Mouse (Mus musculus): ENCODE results near the gene Orai1.
"Not testable (repeated sequence)": the region's sequence is repeated elsewhere in the genome, so short reads cannot be mapped to it uniquely, and the experiment has no call there.

Gene Orai1

DNA sequence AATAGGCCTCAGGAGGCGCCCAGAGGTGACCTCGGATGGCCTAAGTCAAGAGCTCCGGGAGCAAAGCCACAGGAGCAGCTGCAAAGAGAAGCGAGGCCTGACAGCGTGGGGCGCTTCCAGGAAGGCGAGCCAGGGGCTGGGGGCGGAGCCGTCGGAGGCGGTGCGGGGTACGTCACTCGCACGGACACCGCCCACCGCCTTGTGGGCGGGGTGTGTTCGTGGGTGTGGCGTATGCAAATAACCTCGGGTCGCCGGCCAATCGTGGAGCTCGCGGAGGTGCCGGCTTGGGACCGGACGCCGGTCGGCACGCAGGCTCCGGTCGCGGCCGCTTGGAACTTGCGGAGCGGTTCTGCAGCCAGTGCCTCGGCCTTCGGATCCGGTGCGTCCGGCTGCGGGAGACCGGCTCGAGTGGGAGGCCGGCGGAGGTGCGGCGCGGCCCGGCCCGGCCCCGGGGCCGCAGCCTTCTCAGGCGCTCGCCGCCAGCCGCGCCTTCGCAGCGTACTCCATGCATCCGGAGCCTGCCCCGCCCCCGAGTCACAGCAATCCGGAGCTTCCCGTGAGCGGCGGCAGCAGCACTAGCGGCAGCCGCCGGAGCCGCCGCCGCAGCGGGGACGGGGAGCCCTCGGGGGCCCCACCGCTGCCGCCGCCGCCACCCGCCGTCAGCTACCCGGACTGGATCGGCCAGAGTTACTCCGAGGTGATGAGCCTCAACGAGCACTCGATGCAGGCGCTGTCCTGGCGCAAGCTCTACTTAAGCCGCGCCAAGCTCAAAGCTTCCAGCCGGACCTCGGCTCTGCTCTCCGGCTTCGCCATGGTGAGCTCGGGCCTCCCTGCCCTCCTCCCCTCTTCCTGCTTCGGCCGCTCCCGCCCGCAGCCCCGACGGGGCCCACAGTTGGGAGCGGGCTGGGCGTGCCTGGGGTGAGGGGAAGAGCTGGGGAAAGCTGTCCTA is at the start of gene Orai1:
TSS of gene Orai1 (plus strand) at position 322 of the 949 bp plus-strand sequence.
- peak; percentile 81 for DNase-seq (ENCODE audit: extremely low spot score, low read depth, low spot score)

DNA sequence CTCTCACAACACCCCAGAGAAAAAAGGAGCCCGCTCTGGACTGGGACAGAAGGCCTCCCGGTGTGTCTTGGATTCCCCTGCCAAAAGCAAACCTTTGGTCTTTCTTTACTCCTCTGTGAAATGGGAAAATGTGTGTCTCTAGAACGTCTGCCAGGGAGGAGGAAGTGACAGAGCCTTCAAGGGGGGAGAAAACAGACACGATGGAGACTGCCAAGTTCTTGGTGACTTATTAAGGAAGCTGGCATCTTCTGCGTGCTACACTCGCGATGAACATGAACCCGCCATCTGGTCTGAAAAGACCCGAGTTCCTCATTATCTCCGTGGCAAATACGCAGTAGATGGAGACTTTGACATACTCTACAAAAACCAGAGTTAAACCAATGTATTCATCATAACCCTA is 49.4 kb upstream of the Orai1 start:
- DNase-seq (ENCODE audit: extremely low spot score, low read depth, low spot score) = no peak

DNA sequence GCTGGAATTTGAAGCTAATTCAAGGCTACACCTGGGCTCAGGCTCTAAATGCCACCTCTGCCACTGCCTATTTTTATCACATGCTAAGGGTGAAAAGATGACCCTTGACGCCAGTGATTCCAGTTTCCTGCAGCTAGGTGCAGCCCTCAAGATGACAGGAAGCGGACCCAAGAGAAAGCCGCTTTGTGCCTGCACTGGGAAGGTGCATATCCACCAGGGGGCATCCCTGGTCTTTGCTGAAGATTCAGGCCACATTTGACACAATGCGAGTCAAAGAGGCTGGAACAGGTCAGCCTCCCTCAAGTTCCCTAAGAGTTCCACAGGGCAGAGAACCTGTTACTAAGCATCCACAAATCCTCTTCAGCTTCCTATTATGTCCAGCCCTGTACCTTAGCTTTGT is 46.6 kb upstream of the Orai1 start:
- no peak for DNase-seq (ENCODE audit: extremely low spot score, low read depth, low spot score)

DNA sequence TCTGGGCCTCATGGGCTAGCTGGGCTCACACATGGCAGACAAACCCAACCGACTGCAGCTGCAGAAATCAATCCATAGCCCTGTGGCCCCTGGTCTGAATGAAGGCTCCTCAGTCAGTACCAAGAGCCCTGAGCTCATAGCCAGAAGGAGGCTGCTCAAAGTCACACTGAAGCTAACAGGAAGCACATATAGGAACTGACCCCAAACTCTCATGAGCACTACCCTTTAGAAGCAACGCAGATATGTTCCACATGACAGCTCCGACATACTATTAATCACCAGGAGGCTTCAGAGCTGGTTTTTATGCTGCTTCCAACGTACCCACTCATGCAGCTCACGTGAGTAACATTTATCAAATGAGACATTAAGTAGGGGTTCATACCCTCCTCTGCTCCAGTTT is 44.8 kb upstream of the Orai1 start:
- DNase-seq (ENCODE audit: extremely low spot score, low read depth, low spot score) = no peak

DNA sequence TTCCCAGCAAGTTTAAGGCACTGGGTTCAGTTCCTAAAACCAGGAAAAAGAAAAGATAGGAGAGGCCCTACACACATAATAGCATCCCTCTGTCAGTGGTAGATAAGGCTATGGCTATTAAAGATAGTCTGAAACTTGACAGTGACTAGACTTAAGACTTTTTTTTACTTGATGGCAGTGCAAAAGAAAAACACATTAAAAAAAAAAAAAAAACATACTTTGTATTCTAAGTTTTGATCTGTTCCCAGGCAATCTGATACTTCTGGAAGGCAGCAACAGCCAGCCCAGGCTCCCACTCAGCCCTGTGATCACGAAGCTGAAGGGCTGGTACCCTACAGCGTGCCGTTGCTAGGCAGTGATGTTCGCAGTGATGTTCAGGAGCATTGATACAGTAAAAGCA is 43.4 kb upstream of the Orai1 start:
- no peak for DNase-seq (ENCODE audit: extremely low spot score, low read depth, low spot score)

DNA sequence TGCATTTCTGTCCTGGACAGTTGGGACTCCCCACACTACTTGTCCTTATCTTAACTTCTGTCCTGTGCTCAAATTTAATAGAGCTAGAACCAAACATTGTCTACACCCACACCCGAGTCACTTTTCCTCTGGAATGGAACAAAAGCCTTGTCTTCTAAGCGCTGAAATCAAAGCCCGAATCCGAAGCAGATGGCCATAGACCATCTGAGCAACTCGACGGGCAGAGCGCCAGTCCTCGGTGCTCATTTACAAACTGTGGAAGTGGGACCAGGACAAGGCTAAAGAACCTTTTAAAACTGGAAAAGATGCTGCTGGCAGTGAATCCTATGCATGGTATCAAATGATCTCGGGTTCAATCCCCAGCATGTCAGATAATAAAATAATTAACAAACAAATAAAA is 42.8 kb upstream of the Orai1 start:
- DNase-seq (ENCODE audit: extremely low spot score, low read depth, low spot score) = no peak

DNA sequence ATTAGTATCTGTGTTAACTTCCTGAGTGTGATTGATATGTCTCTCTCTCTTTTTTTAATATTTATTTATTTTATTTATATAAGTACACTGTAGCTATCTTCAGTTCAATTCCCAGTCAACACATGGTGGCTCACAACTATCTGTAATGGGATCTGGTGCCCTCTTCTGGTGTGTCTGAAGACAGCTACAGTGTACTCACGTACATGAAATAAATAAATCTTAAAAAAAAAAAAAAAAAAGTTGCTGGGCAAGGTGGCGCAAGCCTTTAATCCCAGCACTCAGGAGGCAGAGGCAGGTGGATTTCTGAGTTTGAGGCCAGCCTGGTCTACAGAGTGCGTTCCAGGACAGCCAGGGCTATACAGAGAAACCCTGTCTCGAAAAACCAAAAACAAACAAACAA is 40.2 kb upstream of the Orai1 start:
- DNase-seq (ENCODE audit: extremely low spot score, low read depth, low spot score) = not testable (repeated sequence)

DNA sequence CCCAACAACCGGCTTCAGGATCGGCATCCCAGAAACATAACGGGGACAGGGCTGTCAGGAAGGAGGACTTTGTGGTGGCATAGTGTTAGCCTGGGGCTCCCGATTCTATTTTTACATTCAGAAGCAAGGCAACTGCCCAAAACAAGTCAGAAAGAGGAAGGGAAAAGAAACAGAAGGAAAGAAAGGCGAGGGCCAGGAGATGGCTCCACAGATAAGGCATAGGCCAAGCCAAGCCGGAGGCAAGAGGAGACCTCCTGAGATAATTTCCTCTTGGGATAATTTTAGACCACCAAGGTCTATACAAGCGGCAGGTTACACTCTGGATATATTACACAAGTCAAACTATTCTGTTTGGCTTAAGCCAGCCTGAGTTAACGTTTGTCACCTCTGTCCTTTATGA is 35.9 kb upstream of the Orai1 start:
- no peak for DNase-seq (ENCODE audit: extremely low spot score, low read depth, low spot score)

DNA sequence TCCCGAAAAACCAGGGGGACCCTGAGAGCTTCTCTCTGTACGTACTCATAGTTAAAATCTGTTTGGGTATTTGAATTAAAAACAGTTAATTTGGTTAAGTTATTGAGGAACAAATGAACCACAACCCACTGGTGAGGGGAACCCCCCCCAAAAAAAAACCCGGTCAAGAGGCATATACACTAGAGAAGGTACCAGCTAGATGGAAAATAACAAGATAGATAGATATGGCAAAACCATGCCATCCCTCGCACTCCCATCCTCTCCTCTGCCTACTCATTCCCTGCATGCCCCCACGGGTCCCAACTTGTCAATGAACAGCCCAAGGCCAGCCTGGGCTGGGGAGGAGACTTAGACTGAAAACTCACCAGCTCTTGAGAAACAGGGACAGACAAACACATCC is 30.4 kb upstream of the Orai1 start:
- no peak for DNase-seq (ENCODE audit: extremely low spot score, low read depth, low spot score)

DNA sequence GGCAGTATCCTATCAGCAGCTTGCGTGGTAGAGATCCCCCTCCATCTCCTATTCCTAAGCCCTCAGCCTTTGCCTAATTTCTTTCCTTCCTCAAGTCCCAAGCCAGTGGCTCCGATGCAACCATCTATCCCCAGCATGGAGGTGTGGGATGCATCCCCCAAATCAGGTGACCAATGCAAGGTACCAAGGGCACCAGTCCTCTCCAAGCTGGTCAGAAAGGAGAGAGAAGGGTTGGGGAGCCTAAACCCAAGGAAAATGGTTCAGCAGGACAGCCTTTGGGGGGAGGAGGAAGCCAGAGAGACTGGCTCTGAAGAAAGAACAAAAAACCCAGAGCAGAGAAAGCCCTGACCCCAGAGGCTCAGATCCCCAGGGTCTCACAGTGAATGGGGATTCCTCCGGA is 29.6 kb upstream of the Orai1 start:
- no peak for DNase-seq (ENCODE audit: extremely low spot score, low read depth, low spot score)

DNA sequence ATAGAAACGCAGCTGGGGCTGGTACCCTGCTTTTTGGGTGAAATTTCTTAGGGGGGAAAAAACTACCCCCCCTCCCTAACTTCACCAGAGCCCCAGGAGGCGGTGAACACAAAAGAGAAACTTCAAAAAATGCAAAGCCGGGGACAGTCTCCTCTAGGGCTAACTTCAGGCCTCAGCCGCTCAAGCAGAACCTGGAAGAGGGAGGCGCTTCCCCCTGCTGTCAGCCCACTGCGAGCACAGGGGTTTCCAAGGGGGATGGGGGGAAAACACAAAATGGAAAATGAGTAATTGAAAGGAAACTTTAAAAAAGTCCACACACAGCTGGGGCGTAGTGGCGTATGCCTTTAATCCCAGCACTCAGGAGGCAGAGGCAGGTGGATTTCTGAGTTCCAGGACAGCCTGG is 28.8 kb upstream of the Orai1 start:
- no peak for DNase-seq (ENCODE audit: extremely low spot score, low read depth, low spot score)

DNA sequence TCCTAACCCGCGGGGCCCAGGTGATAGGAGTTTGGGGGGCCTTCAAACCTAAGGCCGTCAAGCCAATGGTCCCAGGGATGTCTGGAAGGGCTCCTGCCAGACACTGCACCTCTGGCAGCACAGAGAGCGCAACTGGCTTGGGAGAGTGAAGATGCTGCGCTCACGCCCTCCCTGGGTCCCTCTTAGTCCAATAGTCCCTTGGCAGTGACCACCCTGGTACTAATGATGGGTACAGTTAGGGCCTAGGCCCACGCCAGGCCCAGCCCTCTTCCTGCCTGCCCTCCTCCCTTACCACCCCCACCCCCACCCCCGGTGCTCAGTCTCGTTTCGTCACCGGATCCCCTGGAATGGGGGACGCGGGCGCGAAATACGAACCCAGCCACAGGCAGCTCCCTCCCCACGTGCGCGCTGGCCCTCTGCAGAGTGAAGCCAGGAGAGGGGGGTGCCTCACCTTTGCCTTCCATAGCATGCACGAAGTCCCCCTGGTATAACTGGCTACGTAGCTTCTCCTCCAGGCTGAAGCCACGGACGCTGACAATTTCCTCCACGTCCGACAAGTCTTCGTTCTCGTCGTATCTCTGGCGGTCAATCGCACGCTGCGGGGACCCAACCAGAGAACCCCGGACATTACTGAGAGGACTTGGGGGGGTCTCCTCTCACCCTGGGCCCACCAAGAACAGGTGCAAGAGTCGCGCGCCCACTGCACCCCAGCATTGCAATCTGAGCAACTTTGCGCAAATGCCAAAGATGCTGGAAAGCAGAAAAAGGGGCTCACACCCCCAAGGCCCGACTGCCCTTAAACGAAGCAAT is 27.5 kb upstream of the Orai1 start:
- no peak for DNase-seq (ENCODE audit: extremely low spot score, low read depth, low spot score)

DNA sequence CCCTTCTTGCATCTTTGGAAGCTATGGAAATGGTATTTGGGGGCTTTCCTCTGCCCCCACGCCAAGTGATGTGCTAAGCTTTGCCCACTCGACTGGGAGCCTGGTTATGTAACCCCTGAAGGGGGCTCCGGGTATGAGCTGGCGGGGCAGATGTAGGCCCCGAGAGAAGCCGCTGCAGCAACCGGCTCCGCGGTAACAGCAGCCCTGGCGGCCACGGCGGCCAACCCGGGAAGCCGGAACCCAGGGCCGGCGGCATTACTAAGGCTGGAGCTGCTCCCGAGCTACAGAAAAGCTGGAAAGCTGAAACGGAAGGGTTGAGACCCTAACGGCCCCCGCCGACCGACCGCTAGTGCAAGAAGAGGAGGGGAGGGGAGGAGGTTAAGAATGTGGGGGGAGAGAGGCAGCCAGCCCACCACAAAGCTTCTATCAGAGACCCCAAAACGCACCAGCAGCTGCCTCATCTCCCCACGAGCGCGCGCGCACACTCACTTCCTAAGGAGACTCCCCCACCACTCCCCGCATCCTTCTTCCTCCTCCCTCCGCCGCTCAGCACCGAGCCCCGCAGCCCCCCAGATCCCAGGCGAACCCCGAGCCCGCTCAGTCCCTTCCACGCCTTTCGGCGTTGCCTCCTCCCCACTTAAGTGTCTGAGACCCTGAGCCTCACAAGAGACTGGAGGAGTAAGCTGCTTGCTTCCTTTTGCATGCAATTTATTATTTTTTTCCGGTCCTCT is 26.7 kb upstream of the Orai1 start:
- DNase-seq (ENCODE audit: extremely low spot score, low read depth, low spot score) = no peak

DNA sequence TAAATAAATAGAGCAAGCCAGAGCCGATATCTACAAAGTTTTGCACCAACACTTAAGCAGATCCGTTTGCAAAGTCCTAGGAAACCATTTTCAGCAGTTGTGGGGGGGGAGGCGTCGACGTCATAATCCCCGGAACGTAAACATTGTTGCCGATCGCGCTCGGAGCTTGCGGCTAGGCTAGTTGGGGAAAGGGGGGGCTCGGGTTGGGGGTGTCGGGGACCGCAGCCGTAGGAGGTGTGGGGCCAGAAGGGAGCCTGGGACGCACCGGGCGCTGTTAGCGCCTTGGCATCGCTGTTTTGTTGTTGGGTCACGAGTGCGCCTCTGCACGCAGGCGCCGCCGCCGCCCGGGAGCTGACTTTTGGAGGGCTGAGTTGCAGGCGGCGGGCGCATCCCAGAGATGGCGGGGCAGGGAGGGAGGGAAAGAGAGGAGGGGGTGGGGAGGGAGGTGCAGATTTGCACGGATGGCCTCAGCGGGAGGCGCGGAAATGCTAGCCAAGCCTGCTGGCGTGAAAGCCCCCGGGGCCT is 25.8 kb upstream of the Orai1 start:
- no peak for DNase-seq (ENCODE audit: extremely low spot score, low read depth, low spot score)

DNA sequence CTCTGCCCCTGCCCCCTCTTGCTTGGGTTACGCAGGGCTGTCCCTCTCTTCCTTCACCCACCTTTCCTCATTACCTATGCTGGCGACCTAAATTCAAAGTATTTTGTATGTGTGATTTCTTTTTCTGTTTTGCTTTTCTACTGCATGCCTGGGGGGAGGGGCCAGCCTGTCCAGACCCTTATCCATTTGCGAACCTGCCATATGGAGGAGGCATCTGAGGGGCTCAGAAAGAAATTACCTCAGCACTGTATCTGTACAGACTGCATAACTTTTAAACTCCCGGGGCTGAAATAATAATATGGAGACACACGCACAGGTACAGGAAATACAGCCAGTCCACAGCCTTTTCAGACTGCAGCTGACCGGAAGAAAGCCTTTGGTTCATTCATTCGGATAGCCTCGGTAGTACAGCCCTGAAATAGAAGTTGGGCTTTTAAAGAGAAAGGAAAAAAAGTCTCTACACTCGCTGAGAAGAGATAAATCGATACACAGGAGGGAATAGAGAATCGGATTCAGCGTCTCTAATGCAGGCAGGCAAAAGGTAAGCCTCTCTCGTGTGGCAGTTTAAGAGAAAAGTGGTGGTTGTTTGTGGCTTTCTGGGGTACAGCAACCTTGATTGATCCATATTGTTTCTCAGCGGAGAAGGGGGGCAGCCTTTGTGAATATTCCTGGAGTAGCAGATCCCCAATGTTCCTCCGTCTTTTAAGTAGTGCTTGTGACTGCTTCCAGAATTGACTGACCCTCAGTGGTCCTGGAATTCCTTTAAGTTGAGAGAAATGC is 25.1 kb upstream of the Orai1 start, which contains the start of gene Kdm2b:
TSS of gene Kdm2b (minus strand) at position 273 of the 780 bp plus-strand sequence.
- DNase-seq (ENCODE audit: extremely low spot score, low read depth, low spot score) = no peak

DNA sequence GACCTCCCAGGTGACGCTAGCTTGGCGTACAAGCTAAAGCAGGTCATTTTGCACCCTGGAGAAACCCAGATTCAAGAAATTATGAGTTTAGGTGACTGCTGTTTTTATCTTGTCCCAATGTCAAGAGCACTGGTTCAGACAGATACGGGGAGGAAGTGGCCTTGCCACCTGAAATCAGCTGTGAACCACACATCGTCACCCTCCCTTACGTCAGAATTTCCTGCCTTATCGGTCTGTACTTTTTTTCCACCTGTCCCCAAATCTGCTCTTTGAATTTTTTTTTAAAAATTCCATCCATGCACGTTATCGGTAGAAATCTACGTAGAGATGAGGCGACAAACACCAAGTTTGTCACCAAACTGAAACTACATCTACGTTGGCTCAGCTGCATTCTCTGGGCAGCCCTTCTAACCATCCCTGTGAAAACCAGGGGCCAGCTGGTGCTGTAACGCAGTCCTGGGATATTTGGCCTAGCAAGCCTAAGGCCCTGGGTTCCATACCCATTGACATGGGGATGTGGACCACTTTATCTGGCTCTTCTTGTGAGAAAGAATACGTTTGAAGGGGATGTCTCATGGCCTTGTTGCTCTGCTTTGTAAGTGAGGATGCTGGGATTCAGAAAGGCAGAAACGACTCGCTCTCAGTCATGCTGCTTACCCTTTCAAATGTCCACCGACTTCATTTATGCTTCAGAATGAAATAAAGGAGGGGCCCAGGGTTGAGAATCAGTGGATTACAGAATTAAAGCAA is 24.3 kb upstream of the Orai1 start:
- no peak for DNase-seq (ENCODE audit: extremely low spot score, low read depth, low spot score)

DNA sequence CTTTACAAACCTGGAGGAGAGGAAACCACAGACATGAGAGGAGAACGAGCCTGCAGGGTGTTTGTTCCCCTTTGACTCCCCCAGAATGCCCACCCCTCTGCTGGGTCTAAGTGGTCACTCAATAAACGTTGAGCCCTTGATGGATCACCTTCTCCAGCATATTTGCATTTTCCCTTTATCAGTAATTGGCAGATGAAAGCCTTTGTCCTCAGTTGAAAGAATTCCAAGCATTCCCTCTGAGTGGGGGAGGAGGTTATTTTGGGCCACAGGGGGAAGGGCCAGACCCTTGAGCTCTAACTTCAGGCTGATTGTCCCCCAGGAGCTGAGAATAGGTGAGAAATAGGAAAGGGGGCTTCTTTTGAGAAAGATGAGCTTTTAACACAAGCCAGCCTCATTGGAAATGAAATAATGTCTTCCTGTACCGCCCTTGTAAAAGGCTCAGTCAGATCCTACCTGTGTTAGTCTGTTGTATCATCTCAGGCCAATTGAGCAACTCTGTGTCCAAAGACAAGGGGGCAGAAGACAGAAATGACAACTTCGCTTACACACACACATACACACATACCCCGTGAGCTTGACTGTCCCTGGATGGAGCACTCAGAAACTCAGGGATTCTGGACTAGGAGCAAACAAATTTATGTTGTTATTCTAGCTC is 23.4 kb upstream of the Orai1 start:
- DNase-seq (ENCODE audit: extremely low spot score, low read depth, low spot score) = no peak

DNA sequence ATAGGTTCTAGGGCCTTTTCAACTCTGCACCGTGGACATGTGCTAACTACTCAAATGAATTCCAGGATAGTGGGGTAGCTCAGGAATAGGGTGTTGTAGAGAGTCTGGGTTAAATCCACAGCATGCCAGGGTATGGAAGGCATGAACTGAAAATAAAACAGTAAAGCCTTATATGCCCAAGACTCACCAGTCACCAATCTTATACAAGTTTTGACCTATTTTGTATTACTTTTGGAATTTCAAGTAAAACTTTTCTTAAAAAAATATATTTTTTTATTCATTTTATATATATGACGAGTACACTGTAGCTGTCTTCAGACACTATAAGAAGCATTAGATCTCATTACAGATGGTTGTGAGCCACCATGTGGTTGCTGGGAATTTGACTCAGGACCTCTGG is 21.1 kb upstream of the Orai1 start:
- no peak for DNase-seq (ENCODE audit: extremely low spot score, low read depth, low spot score)

DNA sequence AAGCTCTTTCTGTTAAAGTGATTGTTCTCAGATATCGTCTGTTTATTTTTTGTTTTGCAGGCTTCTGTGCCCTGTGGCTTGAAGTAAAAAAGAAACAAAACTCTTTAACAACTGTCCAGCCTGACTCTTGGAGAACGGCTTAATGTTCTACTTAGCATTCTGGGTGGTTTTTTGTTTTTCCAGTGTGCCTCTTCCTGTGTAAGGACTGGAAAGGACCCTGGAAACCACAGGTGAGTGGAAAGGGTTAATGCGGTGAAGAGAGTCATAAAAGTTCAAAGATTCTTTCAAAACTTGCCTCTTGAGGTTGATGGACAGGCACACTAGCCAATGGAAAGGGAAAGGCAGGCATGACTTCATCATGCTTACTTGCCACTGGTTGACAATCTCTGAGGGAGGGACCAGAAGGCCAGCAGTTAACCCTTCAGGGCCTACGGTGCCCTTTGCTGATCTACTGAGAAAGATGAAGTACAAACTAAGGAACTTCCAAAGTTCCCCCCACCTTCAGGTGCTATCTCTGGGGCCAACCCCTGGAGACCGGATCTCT is 20.5 kb upstream of the Orai1 start:
- DNase-seq (ENCODE audit: extremely low spot score, low read depth, low spot score) = peak; percentile 100
